Mouse (Mus musculus): ENCODE measurements around the gene Ston2. TPM values are rescaled to one million over a fixed set of nuclear protein-coding genes. Genes with fewer than 3 reads are reported as not detected.
"Not testable (repeated sequence)": the region's sequence is repeated elsewhere in the genome, so short reads cannot be mapped to it uniquely, and the experiment has no call there.

Ston2 gene
- total and polyA plus RNA-seq, 3 experiments, result 3.6 to 4.7 (median 4.1) TPM

- WGBS, result 81% methylated on average over 13 of the region's 13 CpGs
- no peak for DNase-seq
- Histone ChIP-seq H3K79me2 (replicated peaks; ENCODE audit: control insufficient read depth, insufficient read depth, low read length) (no peaks in the 10 kb centered on the region), H3K4me3 (no peak overlapping the region), H3K36me3 (ENCODE audit: control insufficient read depth, insufficient read depth, low read length) (no peaks in the 10 kb centered on the region), H3K9ac (ENCODE audit: low read depth, low read length) (no peak overlapping the region), H3K4me1 (ENCODE audit: control insufficient read depth, insufficient read depth, low read length) (0 out of 2 replicates have a peak, but pooled peaks cover 1% of the 10 kb centered on the region), H3K27ac (no peak overlapping the region), H3K27me3 (ENCODE audit: control insufficient read depth, insufficient read depth, low read length) (no peaks in the 10 kb centered on the region)
- TF ChIP-seq CTCF (IDR thresholded peaks at IDR 0.05), result no peak
- no peak for TF ChIP-seq POLR2A (IDR thresholded peaks at IDR 0.05; ENCODE audit: insufficient read depth, low read depth, low read length)
- no peak for TF ChIP-seq EP300 (IDR thresholded peaks at IDR 0.05; ENCODE audit: insufficient read depth, low read depth, low read length)
- intact Hi-C loops (cut with DNase I), result no loop called here
Measured at GRCm38 (mm10) chr12:91751893-91752597, 36.1 kb downstream of the Ston2 start.

GRCm38 (mm10) chr12:91749543-91750184 lies 38.5 kb downstream of the Ston2 start:
- TF ChIP-seq CTCF (IDR thresholded peaks at IDR 0.05) (no peak), POLR2A (IDR thresholded peaks at IDR 0.05; ENCODE audit: insufficient read depth, low read depth, low read length) (no peak), EP300 (IDR thresholded peaks at IDR 0.05; ENCODE audit: insufficient read depth, low read depth, low read length) (no peak)
- DNase-seq, result no peak
- H3K27ac ChIP-seq, result no peak overlapping the region
- no peak overlapping the region for H3K9ac ChIP-seq (ENCODE audit: low read depth, low read length)
- intact Hi-C loops (cut with DNase I), result loop anchor here (5.0 kb wide), 1 partner anchor 38 kb away; the partner anchor contains the start of gene Ston2
- H3K4me3 ChIP-seq, result no peak overlapping the region
- H3K36me3 ChIP-seq (ENCODE audit: control insufficient read depth, insufficient read depth, low read length), result no peaks in the 10 kb centered on the region
- WGBS, result 81% methylated on average over 11 of the region's 11 CpGs
- no peaks in the 10 kb centered on the region for H3K27me3 ChIP-seq (ENCODE audit: control insufficient read depth, insufficient read depth, low read length)
- no peaks in the 10 kb centered on the region for H3K79me2 ChIP-seq (replicated peaks; ENCODE audit: control insufficient read depth, insufficient read depth, low read length)
- 0 out of 2 replicates have a peak, but pooled peaks cover 3% of the 10 kb centered on the region for H3K4me1 ChIP-seq (ENCODE audit: control insufficient read depth, insufficient read depth, low read length)

- Histone ChIP-seq H3K36me3 (ENCODE audit: control insufficient read depth, insufficient read depth, low read length) (no peaks in the 10 kb centered on the region), H3K27me3 (ENCODE audit: control insufficient read depth, insufficient read depth, low read length) (no peaks in the 10 kb centered on the region), H3K27ac (no peak overlapping the region), H3K79me2 (replicated peaks; ENCODE audit: control insufficient read depth, insufficient read depth, low read length) (no peaks in the 10 kb centered on the region), H3K4me3 (no peak overlapping the region), H3K9ac (ENCODE audit: low read depth, low read length) (no peak overlapping the region), H3K4me1 (ENCODE audit: control insufficient read depth, insufficient read depth, low read length) (0 out of 2 replicates have a peak, but pooled peaks cover 3% of the 10 kb centered on the region)
- peak in 1 of 2 experiments; percentile 33 for DNase-seq
- TF ChIP-seq EP300 (IDR thresholded peaks at IDR 0.05; ENCODE audit: insufficient read depth, low read depth, low read length), result no peak
- no peak for TF ChIP-seq POLR2A (IDR thresholded peaks at IDR 0.05; ENCODE audit: insufficient read depth, low read depth, low read length)
- intact Hi-C loops (cut with DNase I), result loop anchor here (5.0 kb wide), 1 partner anchor 39 kb away; the partner anchor contains the start of gene Ston2
- 44% methylated on average over 18 of the region's 18 CpGs for WGBS
Measured at GRCm38 (mm10) chr12:91748241-91748865, 39.8 kb downstream of the Ston2 start.

GRCm38 (mm10) chr12:91746839-91747238 lies 41.3 kb downstream of the Ston2 start:
- not testable (repeated sequence) for H3K9ac ChIP-seq (ENCODE audit: low read depth, low read length); H3K27ac ChIP-seq; H3K4me1 ChIP-seq (ENCODE audit: control insufficient read depth, insufficient read depth, low read length); DNase-seq; H3K4me3 ChIP-seq; H3K79me2 ChIP-seq (replicated peaks; ENCODE audit: control insufficient read depth, insufficient read depth, low read length); H3K36me3 ChIP-seq (ENCODE audit: control insufficient read depth, insufficient read depth, low read length); H3K27me3 ChIP-seq (ENCODE audit: control insufficient read depth, insufficient read depth, low read length)
- WGBS, result 98% methylated on average over 5 of the region's 5 CpGs
- intact Hi-C loops (cut with DNase I), result loop anchor here (5.0 kb wide), 1 partner anchor 40 kb away; the partner anchor contains the start of gene Ston2

- Histone ChIP-seq H3K27me3 (ENCODE audit: control insufficient read depth, insufficient read depth, low read length) (no peaks in the 10 kb centered on the region), H3K27ac (no peak overlapping the region), H3K9ac (ENCODE audit: low read depth, low read length) (no peak overlapping the region), H3K4me3 (no peak overlapping the region), H3K36me3 (ENCODE audit: control insufficient read depth, insufficient read depth, low read length) (no peaks in the 10 kb centered on the region), H3K79me2 (replicated peaks; ENCODE audit: control insufficient read depth, insufficient read depth, low read length) (no peaks in the 10 kb centered on the region), H3K4me1 (ENCODE audit: control insufficient read depth, insufficient read depth, low read length) (0 out of 2 replicates have a peak, but pooled peaks cover 3% of the 10 kb centered on the region)
- TF ChIP-seq CTCF (IDR thresholded peaks at IDR 0.05) (no peak), EP300 (IDR thresholded peaks at IDR 0.05; ENCODE audit: insufficient read depth, low read depth, low read length) (no peak)
- WGBS, result 40% methylated on average over 11 of the region's 11 CpGs
- peak in 1 of 2 experiments; percentile 24 for DNase-seq
- intact Hi-C loops (cut with DNase I), result loop anchor here (5.0 kb wide), 1 partner anchor 41 kb away; the partner anchor contains the start of gene Ston2
Measured at GRCm38 (mm10) chr12:91745758-91746290, 42.4 kb downstream of the Ston2 start.

Measured in heart, adult 2 months (tissue).